ENCODE assay signal across 26 mouse cellular contexts in the genomic region with DNA sequence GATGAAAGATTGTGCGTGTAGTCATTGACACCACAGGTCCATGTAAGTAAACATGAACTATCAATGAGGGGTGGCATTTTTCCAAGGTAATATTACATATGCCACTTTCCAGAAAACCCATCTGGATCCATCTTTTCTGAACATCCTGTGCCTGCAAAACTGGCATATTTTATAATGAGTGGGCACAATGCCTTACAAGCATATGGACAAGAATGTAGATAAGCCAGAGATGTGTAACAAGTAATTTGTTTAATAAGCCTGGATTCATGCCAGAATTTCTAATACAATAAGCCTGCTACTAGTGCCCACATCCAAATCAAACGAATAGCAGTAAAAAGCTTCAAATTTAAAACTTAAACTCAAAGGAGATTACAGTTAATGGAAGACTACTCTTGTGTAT.
DNase-seq lines count a peak whose midpoint lies in the region; ATAC-seq and TF ChIP-seq lines count a peak whose summit lies in the region.
"Had no signal": no experiment of that assay in that cellular context is flagged by ENCODE, and none has a peak within 500 bp of the region (broad histone marks: within the 10 kb centered on the region; RNA-seq: fewer than 3 reads in every experiment).

No protein-coding gene starts in this region.

- H3K9ac ChIP-seq in hindbrain, postnatal 0 days (replicated peaks; ENCODE audit: low read length): no peak overlapping the region
- no peak overlapping the region for H3K9ac ChIP-seq in hindbrain, embryonic 16.5 days (ENCODE audit: low read depth, low read length)
- H3K9ac ChIP-seq in forebrain, postnatal 0 days: no peak overlapping the region
- no peak overlapping the region for H3K9ac ChIP-seq in kidney, embryonic 15.5 days
- H3K9ac ChIP-seq: hindbrain, embryonic 12.5 days; limb, embryonic 12.5 days; lung, embryonic 15.5 days had no signal

- WGBS in hindbrain, postnatal 0 days: 72% methylated on average over 2 of the region's 2 CpGs
- 76% methylated on average over 2 of the region's 2 CpGs for WGBS in hindbrain, embryonic 16.5 days
- 47% methylated on average over 2 of the region's 2 CpGs for WGBS in forebrain, postnatal 0 days
- 81% methylated on average over 2 of the region's 2 CpGs for WGBS in kidney, embryonic 15.5 days

- intact Hi-C loops in left cerebral cortex, postnatal 4 days (cut with DNase I): no loop called here
- intact Hi-C loops in left cerebral cortex, postnatal 36 days (cut with DNase I): no loop called here

- TF ChIP-seq POLR2A in brain, embryonic 14.5 days (IDR thresholded peaks at IDR 0.05; ENCODE audit: borderline replicate concordance, extremely low read depth, insufficient read depth, insufficient read length, poor library complexity, severe bottlenecking): no peak

- H3K27ac ChIP-seq in hindbrain, postnatal 0 days: no peak overlapping the region
- no peak overlapping the region for H3K27ac ChIP-seq in hindbrain, embryonic 16.5 days (ENCODE audit: low read depth, low read length)
- no peak overlapping the region for H3K27ac ChIP-seq in forebrain, postnatal 0 days (ENCODE audit: low read depth, low read length)
- no peak overlapping the region for H3K27ac ChIP-seq in kidney, embryonic 15.5 days
- H3K27ac ChIP-seq: gastrocnemius, adult 2 months; hindbrain, embryonic 12.5 days; layer of hippocampus, adult 2 months; limb, embryonic 12.5 days; lung, embryonic 15.5 days; midbrain, embryonic 10.5 days had no signal

- DNase-seq in hindbrain, postnatal 0 days (ENCODE audit: low spot score): peak; percentile 27
- peak; percentile 0 for DNase-seq in left cerebral cortex, postnatal 4 days
- DNase-seq in left cerebral cortex, postnatal 36 days (ENCODE audit: low spot score in 2 of 2): no peak
- peak; percentile 69 for DNase-seq in brain, embryonic 14.5 days (ENCODE audit: low read depth)
- DNase-seq in forebrain, postnatal 0 days: peak; percentile 14
- DNase-seq in adrenal gland, adult 2 months: no peak
- DNase-seq: adrenal gland, postnatal 10 days; cerebellum, adult 2 months; cerebellum, postnatal 25 days; gastrocnemius, adult 2 months; gastrocnemius, postnatal 36 days; heart, adult 18-20 months; heart, postnatal 36 days; kidney, adult 9 months; kidney, postnatal 14 days; right cerebral cortex, postnatal 14 days had no signal

- no peak for TF ChIP-seq CTCF in hindbrain, postnatal 0 days (IDR thresholded peaks at IDR 0.05; ENCODE audit: low read depth)
- no peak for TF ChIP-seq CTCF in brain, embryonic 14.5 days (IDR thresholded peaks at IDR 0.05; ENCODE audit: borderline replicate concordance, extremely low read depth, insufficient read depth, insufficient read length)
- TF ChIP-seq CTCF in forebrain, postnatal 0 days (IDR thresholded peaks at IDR 0.05; ENCODE audit: low read depth): no peak

- H3K4me3 ChIP-seq in hindbrain, postnatal 0 days (ENCODE audit: low read length): no peak overlapping the region
- H3K4me3 ChIP-seq in hindbrain, embryonic 16.5 days (ENCODE audit: low read length): no peak overlapping the region
- no peak overlapping the region for H3K4me3 ChIP-seq in forebrain, postnatal 0 days (ENCODE audit: low read depth, low read length)
- no peak overlapping the region for H3K4me3 ChIP-seq in kidney, embryonic 15.5 days (replicated peaks)
- H3K4me3 ChIP-seq: gastrocnemius, adult 2 months; hindbrain, embryonic 12.5 days; layer of hippocampus, adult 2 months; limb, embryonic 12.5 days; lung, embryonic 15.5 days; midbrain, embryonic 10.5 days had no signal

- no peaks in the 10 kb centered on the region for H3K36me3 ChIP-seq in hindbrain, postnatal 0 days (ENCODE audit: insufficient read depth, low read length)
- no peaks in the 10 kb centered on the region for H3K36me3 ChIP-seq in hindbrain, embryonic 16.5 days (ENCODE audit: control insufficient read depth, insufficient read depth, low read length)
- H3K36me3 ChIP-seq in forebrain, postnatal 0 days (ENCODE audit: insufficient read depth): no peaks in the 10 kb centered on the region
- H3K36me3 ChIP-seq in kidney, embryonic 15.5 days: no peaks in the 10 kb centered on the region
- H3K36me3 ChIP-seq: hindbrain, embryonic 12.5 days; limb, embryonic 12.5 days; lung, embryonic 15.5 days; midbrain, embryonic 10.5 days had no signal

- H3K4me1 ChIP-seq in hindbrain, postnatal 0 days (ENCODE audit: insufficient read depth, low read length): no peaks in the 10 kb centered on the region
- H3K4me1 ChIP-seq in hindbrain, embryonic 16.5 days (ENCODE audit: control insufficient read depth, insufficient read depth, low read depth, low read length): no peaks in the 10 kb centered on the region
- H3K4me1 ChIP-seq in forebrain, postnatal 0 days (ENCODE audit: insufficient read depth): no peaks in the 10 kb centered on the region
- no peaks in the 10 kb centered on the region for H3K4me1 ChIP-seq in kidney, embryonic 15.5 days
- H3K4me1 ChIP-seq: hindbrain, embryonic 12.5 days; limb, embryonic 12.5 days; lung, embryonic 15.5 days; midbrain, embryonic 10.5 days had no signal

- H3K9me3 ChIP-seq in hindbrain, postnatal 0 days (ENCODE audit: low read length): no peaks in the 10 kb centered on the region
- no peaks in the 10 kb centered on the region for H3K9me3 ChIP-seq in hindbrain, embryonic 16.5 days (ENCODE audit: control insufficient read depth, low read length)
- no peaks in the 10 kb centered on the region for H3K9me3 ChIP-seq in forebrain, postnatal 0 days (ENCODE audit: low read length)
- H3K9me3 ChIP-seq in kidney, embryonic 15.5 days (replicated peaks): no peaks in the 10 kb centered on the region
- H3K9me3 ChIP-seq: hindbrain, embryonic 12.5 days; limb, embryonic 12.5 days; lung, embryonic 15.5 days; midbrain, embryonic 10.5 days had no signal

- no peaks in the 10 kb centered on the region for H3K27me3 ChIP-seq in hindbrain, postnatal 0 days (ENCODE audit: insufficient read depth, low read length)
- H3K27me3 ChIP-seq in hindbrain, embryonic 16.5 days (replicated peaks; ENCODE audit: control insufficient read depth, insufficient read depth, low read length): no peaks in the 10 kb centered on the region
- no peaks in the 10 kb centered on the region for H3K27me3 ChIP-seq in forebrain, postnatal 0 days (ENCODE audit: insufficient read depth, low read length)
- H3K27me3 ChIP-seq in kidney, embryonic 15.5 days: no peaks in the 10 kb centered on the region
- H3K27me3 ChIP-seq: CH12.LX; hindbrain, embryonic 12.5 days; limb, embryonic 12.5 days; lung, embryonic 15.5 days had no signal

- no peak for ATAC-seq in hindbrain, postnatal 0 days
- no peak for ATAC-seq in hindbrain, embryonic 16.5 days
- ATAC-seq in forebrain, postnatal 0 days: no peak; the same call in 1 of the 2 replicates
- ATAC-seq in kidney, embryonic 15.5 days (replicated peaks; ENCODE audit: low FRiP score): no peak
- ATAC-seq: intestine, postnatal 0 days had no signal

- H3K4me2 ChIP-seq in hindbrain, postnatal 0 days (ENCODE audit: low read depth, low read length): no peak overlapping the region
- H3K4me2 ChIP-seq in hindbrain, embryonic 16.5 days (ENCODE audit: low read length): no peak overlapping the region
- no peak overlapping the region for H3K4me2 ChIP-seq in forebrain, postnatal 0 days (ENCODE audit: low read depth)
- H3K4me2 ChIP-seq in kidney, embryonic 15.5 days: no peak overlapping the region
- H3K4me2 ChIP-seq: heart, embryonic 11.5 days; hindbrain, embryonic 12.5 days; limb, embryonic 12.5 days; lung, embryonic 15.5 days had no signal

Comparison
In these comparisons a context has a peak if more than half of its experiments do, and no peak if none do; other contexts are left out.
1. DNase-seq: peak in hindbrain, postnatal 0 days (single experiment), left cerebral cortex, postnatal 4 days (single experiment), brain, embryonic 14.5 days (single experiment) and forebrain, postnatal 0 days (single experiment); none in left cerebral cortex, postnatal 36 days (0 of 2) and adrenal gland, adult 2 months (single experiment).